Mouse (Mus musculus) small intestine, adult 2 months (tissue): ENCODE data around the gene Memo1.

ENCODE experiments used
- CTCF ChIP-seq: fragments of 200-500 bp; IDR thresholded peaks from 2 replicates; pipeline ENCODE4 v1.5.1; 2012; ENCODE audit warnings: low read depth, mild to moderate bottlenecking, control low read depth, inconsistent platforms, low read length, moderate library complexity, mixed read lengths; ENCODE audit not compliant: insufficient replicate concordance, insufficient read length; ENCODE audit errors: extremely low read depth
- POLR2A ChIP-seq: fragments of 200-500 bp; IDR thresholded peaks from 2 replicates; pipeline ENCODE4 v1.6.1; 2012; ENCODE audit warnings: low read depth, mild to moderate bottlenecking, control low read depth, inconsistent platforms, low read length, moderate library complexity

GRCm38 (mm10) chr17:74272683-74273205 is 22.6 kb downstream of the Memo1 start:
- TF ChIP-seq POLR2A = no peak
- no peak for TF ChIP-seq CTCF
